Mouse (Mus musculus): ENCODE results near the gene 4833420G17Rik. TPM values are rescaled to one million over a fixed set of nuclear protein-coding genes. Genes with fewer than 3 reads are reported as not detected.

4833420G17Rik gene
- 90.3 and 92.9 TPM in 2 replicates for polyA plus RNA-seq (2016; fragmentation: Nextera tagmentation; extraction: Ambion mirVana)

DNA sequence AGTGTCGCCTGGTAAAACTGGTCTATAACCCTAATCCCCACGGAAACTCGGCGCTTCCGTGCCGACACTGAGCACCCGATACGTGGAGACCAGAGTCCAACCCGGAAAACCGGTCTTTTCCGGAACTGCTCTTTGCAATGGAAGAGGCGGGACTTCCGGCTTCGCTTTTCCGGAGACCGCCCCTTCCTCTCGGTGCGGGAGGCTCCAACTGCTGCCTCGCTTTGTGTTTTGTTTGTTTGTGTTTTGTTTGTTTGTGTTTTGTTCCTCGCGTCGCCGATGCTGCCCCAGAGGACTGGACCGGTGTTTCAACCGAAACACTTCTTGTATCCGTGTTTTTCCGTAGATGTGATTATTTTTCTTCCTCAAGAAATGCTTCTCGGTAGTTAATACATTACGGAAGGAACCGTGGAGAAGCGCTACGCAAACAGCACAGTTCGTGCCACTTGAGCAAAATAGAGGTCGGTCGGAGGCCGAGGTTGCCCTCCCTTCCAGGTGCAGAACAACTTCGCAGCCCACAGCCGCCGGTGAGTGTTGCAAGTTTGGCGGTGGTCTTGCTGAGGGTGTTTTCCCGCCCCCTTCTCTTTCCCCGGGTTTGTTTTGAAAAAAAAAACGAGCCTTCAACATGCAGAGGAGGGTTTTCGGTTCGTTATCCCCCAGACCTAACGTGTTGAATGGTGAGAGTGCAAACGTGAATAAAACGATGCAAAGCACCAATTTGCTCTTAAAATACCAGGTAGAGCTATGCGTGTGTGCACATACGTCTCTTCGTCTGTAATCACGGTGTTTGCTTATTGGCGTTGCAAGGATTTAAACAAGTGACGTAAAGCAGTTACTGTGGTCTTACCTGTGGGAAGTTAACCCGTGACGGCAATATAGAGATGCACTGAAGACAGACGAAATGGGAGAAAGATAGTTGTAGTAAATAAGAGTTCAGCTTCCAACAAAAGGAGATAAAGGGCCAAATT is at the start of gene 4833420G17Rik:
4833420G17Rik (plus strand) TSS at position 173 of the 965 bp plus-strand sequence.
- Histone ChIP-seq H3K27me3 (no peaks in the 10 kb centered on the region), H3K9ac (peak within 1 kb of the TSS; percentile 84), H3K27ac (peak within 1 kb of the TSS; percentile 59), H3K4me3 (peak within 1 kb of the TSS; percentile 81), H3K9me3 (no peaks in the 10 kb centered on the region), H3K4me1 (peaks cover 8% of the 10 kb centered on the region), H3K4me2 (replicated peaks) (peak within 1 kb of the TSS; percentile 71), H3K36me3 (peaks cover 27% of the 10 kb centered on the region)
- ATAC-seq (ENCODE audit: insufficient number of reproducible peaks, insufficient read depth, low FRiP score, low TSS enrichment), result peak; percentile 87
- 7% methylated on average over 57 of the region's 57 CpGs for WGBS

DNA sequence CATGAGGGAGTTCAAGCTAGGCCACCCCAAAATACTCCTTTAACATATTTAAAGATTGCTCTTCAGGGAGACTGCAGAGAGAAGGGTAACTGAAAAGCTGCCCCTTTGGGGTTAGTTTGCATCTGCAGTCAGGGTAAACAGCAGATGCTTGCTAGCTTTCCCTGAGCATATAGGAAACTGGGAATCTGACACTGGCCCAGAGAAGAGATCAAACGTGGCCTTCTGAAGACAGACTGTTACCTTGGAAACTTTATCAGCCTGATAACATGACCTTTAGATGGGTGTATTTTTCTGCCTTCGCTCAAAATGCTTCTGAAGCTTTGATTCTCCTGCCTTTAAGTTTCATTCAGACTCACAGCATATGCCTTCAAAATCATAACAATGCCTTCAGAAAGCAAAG is 49.5 kb upstream of the 4833420G17Rik start:
- peaks cover 2% of the 10 kb centered on the region; the same call in 1 of the 2 replicates for H3K4me1 ChIP-seq
- H3K9ac ChIP-seq, result no peak overlapping the region
- H3K9me3 ChIP-seq, result no peaks in the 10 kb centered on the region
- no peak overlapping the region for H3K4me3 ChIP-seq
- H3K4me2 ChIP-seq (replicated peaks), result no peak overlapping the region
- no peak overlapping the region for H3K27ac ChIP-seq
- H3K27me3 ChIP-seq, result no peaks in the 10 kb centered on the region
- 17% methylated on average over 2 of the region's 2 CpGs for WGBS
- no peaks in the 10 kb centered on the region for H3K36me3 ChIP-seq
- no peak for ATAC-seq (ENCODE audit: insufficient number of reproducible peaks, insufficient read depth, low FRiP score, low TSS enrichment)

DNA sequence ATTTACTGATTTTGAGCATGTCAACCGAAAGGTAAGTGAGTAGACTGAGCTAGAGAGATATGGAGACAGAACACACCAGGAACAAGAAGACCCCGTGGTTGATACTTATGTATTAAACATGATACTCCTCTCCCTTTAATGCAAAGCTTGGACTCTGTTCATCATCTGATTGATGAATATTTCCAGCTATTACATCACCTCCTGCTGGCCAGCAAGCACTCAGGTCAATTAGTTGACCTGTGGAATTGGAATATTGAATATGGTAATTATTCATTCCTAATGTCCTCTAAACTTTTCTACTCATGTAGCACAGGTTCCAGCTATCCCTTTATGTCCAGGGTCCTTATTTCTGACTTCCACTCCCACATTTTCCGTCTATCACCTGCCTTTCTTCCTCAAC is 44.1 kb upstream of the 4833420G17Rik start:
- Histone ChIP-seq H3K36me3 (no peaks in the 10 kb centered on the region), H3K4me3 (no peak overlapping the region), H3K4me1 (no peaks in the 10 kb centered on the region), H3K27me3 (no peaks in the 10 kb centered on the region), H3K27ac (no peak overlapping the region), H3K9me3 (no peaks in the 10 kb centered on the region), H3K4me2 (replicated peaks) (no peak overlapping the region), H3K9ac (no peak overlapping the region)
- 85% methylated on average over 3 of the region's 3 CpGs for WGBS
- no peak for ATAC-seq (ENCODE audit: insufficient number of reproducible peaks, insufficient read depth, low FRiP score, low TSS enrichment)

DNA sequence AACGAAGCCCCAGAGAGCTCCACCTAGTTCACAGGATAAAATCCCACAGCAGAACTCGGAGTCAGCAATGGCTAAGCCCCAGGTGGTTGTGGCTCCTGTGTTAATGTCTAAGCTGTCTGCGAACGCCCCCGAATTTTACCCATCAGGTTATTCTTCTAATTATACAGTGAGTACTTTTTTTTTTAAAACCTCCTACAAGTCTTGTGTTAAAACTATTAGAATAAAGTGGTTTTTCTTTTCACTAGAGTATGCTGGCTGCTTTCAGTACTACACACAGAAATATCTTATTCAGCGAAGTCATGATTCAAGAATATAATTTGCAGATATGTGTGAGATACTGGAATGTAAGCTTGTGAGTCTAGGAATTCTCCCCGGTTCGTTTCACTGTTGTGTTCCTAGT is 32.4 kb upstream of the 4833420G17Rik start:
- H3K27me3 ChIP-seq, result no peaks in the 10 kb centered on the region
- no peaks in the 10 kb centered on the region; the same call in 1 of the 2 replicates for H3K36me3 ChIP-seq
- peak overlapping the region; percentile 97 for H3K4me3 ChIP-seq
- H3K9ac ChIP-seq, result peak overlapping the region; percentile 100
- no peak for ATAC-seq (ENCODE audit: insufficient number of reproducible peaks, insufficient read depth, low FRiP score, low TSS enrichment)
- no peaks in the 10 kb centered on the region for H3K9me3 ChIP-seq
- WGBS, result 21% methylated on average over 8 of the region's 8 CpGs
- H3K27ac ChIP-seq, result peak overlapping the region; percentile 100
- H3K4me2 ChIP-seq (replicated peaks), result peak overlapping the region; percentile 70
- H3K4me1 ChIP-seq, result peaks cover 14% of the 10 kb centered on the region

DNA sequence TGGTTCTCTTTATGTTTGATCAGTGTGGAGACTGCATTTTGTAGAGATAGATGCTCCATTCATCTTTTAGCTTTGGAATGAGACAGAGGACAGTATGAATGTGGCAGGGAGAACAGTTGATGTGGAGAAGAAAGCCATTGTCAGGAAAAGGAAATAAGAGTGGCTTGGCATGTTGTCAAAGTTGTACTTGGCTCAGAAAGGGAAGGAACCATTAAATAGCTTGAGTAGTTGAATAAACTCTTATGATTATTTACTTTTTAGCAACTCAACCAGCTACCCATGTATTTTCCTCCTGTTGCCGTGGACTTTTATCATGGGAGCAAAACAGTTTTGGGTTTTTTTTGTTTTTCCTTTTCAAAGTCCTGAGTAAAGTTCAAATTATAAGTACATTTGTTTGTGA is 30.5 kb upstream of the 4833420G17Rik start:
- Histone ChIP-seq H3K27ac (no peak overlapping the region), H3K9me3 (no peaks in the 10 kb centered on the region), H3K4me2 (replicated peaks) (no peak overlapping the region), H3K4me1 (peaks cover 14% of the 10 kb centered on the region), H3K4me3 (no peak overlapping the region), H3K9ac (no peak overlapping the region), H3K36me3 (peaks cover 9% of the 10 kb centered on the region), H3K27me3 (no peaks in the 10 kb centered on the region)
- 80% methylated on average over 1 of the region's 1 CpGs for WGBS
- ATAC-seq (ENCODE audit: insufficient number of reproducible peaks, insufficient read depth, low FRiP score, low TSS enrichment), result no peak

DNA sequence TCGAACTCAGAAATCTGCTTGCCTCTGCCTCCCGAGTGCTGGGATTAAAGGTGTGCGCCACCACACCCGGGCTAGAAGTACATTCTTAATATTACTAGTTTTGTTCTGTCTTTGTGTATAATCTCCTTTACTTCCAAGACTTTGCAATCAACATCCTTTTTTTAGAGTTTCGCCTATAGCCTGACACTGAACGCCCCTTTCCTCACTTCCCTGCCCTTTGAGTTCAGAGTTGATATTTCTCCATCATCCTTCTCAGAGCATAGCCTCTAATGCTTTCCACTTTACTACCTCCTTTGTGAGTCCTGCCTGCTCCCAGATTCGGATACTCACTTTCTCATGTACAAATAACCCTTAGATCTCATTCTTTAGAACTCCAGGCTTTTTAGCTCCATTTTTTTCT is 28.2 kb upstream of the 4833420G17Rik start:
- Histone ChIP-seq H3K36me3 (peaks cover 21% of the 10 kb centered on the region), H3K9ac (no peak overlapping the region)
- 92% methylated on average over 7 of the region's 7 CpGs for WGBS

DNA sequence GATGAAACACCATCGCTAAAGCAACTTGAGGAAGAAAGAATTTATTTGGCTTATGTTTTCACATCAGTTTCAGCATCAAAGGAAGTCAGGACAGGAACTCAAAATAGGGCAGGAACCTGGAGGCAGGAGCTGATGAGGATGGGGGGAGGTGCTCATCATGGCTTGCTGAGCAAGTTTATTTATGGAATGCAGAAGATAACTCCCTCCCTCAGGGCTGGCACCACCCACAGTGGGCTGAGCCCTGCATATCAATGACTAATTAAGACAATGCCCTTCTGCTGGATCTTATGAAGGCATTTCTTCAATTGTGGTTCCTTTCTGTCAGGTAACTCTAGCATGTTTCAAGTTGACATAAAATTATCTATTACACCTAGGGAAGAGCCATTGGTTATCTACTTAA is 20.3 kb upstream of the 4833420G17Rik start:
- Histone ChIP-seq H3K4me3 (no peak overlapping the region), H3K9me3 (no peaks in the 10 kb centered on the region), H3K36me3 (peaks cover 60% of the 10 kb centered on the region), H3K4me2 (replicated peaks) (no peak overlapping the region), H3K27ac (no peak overlapping the region), H3K27me3 (no peaks in the 10 kb centered on the region), H3K9ac (no peak overlapping the region), H3K4me1 (no peaks in the 10 kb centered on the region)
- no peak for ATAC-seq (ENCODE audit: insufficient number of reproducible peaks, insufficient read depth, low FRiP score, low TSS enrichment)
- WGBS, result 85% methylated on average over 1 of the region's 1 CpGs

More for the DNA sequence above, 28.2 kb upstream of the 4833420G17Rik start:
- Histone ChIP-seq H3K9me3 (no peaks in the 10 kb centered on the region), H3K4me1 (peaks cover 14% of the 10 kb centered on the region), H3K4me2 (replicated peaks) (no peak overlapping the region), H3K4me3 (no peak overlapping the region), H3K27me3 (no peaks in the 10 kb centered on the region), H3K27ac (no peak overlapping the region)
- no peak for ATAC-seq (ENCODE audit: insufficient number of reproducible peaks, insufficient read depth, low FRiP score, low TSS enrichment)

DNA sequence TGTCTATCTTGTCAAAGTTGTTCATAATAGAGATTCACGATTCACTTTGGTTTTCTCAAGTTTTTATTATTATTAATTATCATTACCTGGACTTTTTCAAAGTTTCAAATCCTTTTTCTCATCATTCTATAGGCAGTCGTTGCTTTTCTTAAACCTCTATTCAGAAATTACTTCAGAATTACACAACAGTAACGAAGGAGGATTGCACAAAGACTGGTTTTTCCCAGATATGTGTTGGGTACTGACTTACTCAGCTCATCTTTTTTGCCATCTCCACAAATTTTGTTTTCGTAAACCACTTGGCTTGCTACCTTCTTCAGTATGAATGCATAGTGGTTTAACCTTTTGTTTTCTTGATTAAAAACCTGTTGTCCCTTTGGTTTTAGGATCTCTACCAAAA is 9.0 kb upstream of the 4833420G17Rik start:
- no peak for ATAC-seq (ENCODE audit: insufficient number of reproducible peaks, insufficient read depth, low FRiP score, low TSS enrichment)
- H3K4me3 ChIP-seq, result no peak overlapping the region
- H3K4me1 ChIP-seq, result no peaks in the 10 kb centered on the region
- H3K36me3 ChIP-seq, result peaks cover 44% of the 10 kb centered on the region
- no peak overlapping the region for H3K4me2 ChIP-seq (replicated peaks)
- 90% methylated on average over 4 of the region's 4 CpGs for WGBS
- no peaks in the 10 kb centered on the region for H3K27me3 ChIP-seq
- no peak overlapping the region for H3K27ac ChIP-seq
- no peaks in the 10 kb centered on the region for H3K9me3 ChIP-seq
- no peak overlapping the region for H3K9ac ChIP-seq

DNA sequence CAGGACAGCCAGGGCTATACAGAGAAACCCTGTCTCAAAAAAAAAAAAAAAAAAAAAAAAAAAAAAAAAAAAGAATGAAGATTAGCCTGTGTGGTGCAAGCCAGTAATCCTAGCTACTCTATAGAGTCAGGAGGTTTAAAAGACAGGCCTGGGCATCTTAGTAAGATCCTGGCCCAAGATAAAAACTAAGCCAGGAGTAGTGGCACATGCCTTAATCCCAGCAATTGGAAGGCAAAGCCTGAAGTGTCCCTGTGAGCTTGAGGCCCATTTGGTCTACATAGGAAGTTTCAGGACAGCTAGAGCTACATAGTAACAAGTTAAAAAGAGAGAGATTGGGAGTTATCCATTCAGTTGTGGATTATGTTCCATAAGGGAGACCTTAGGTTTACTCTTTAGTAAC is 7.5 kb upstream of the 4833420G17Rik start:
- no peaks in the 10 kb centered on the region for H3K9me3 ChIP-seq

DNA sequence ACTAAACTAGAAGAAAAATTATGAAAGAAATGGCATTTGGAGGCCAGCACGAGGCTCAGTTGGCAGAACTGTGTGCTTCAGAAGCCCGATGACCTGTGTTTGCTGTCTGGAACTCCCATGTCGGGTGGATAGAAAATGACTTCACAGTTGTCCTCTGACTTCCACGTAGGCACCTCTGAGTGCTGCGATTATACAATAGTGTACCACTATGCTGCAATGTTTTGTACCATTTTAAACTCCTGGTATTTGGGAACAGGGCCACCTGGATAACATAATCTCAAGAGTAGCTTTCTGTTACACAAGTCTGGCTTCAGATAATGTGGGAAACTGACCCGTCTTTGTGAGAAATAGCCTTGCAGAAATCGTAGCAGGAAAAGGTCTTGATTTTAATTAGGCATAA is 6.2 kb upstream of the 4833420G17Rik start:
- Histone ChIP-seq H3K4me1 (no peaks in the 10 kb centered on the region), H3K9ac (no peak overlapping the region), H3K4me2 (replicated peaks) (no peak overlapping the region), H3K9me3 (no peaks in the 10 kb centered on the region), H3K27ac (no peak overlapping the region), H3K36me3 (peaks cover 32% of the 10 kb centered on the region), H3K27me3 (no peaks in the 10 kb centered on the region), H3K4me3 (no peak overlapping the region)
- ATAC-seq (ENCODE audit: insufficient number of reproducible peaks, insufficient read depth, low FRiP score, low TSS enrichment), result no peak
- 94% methylated on average over 7 of the region's 7 CpGs for WGBS

More for the DNA sequence above, 7.5 kb upstream of the 4833420G17Rik start:
- no peak overlapping the region for H3K27ac ChIP-seq
- H3K27me3 ChIP-seq, result no peaks in the 10 kb centered on the region
- H3K4me1 ChIP-seq, result no peaks in the 10 kb centered on the region
- H3K9ac ChIP-seq, result no peak overlapping the region
- no peak for ATAC-seq (ENCODE audit: insufficient number of reproducible peaks, insufficient read depth, low FRiP score, low TSS enrichment)
- peaks cover 45% of the 10 kb centered on the region for H3K36me3 ChIP-seq
- no peak overlapping the region for H3K4me2 ChIP-seq (replicated peaks)
- no peak overlapping the region for H3K4me3 ChIP-seq

DNA sequence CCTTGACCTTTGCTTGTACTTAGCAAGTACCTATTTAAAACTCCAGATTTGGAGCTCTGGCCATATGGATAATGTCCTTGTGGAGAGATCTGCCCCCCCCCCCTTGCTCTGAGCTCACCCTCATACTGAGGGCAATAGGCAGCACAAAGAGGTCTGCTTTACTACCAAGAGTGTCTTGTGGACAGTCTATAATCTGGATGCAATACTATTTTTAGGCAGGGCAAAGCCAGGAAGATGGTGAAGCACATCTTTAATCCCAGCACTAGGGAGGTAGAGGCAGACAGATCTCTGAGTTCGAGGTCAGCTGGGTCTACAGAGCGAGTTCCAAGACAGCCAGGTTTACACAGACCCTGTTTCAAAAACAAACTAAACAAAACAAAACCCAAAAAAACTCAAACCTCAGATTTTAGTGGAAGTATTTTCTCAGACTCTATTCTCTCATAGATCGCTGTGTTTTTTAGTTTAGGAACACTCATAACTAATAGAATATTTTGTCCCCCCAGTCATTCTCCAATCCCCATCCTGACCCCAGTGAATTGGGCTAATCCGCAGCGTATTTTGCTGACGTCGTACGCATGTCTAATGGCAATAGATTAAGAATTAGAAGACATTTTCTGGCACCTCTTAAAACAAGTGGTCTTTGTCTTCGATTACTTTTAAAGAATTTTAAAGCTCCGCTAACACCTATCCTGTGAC is 520 bp upstream of the 4833420G17Rik start:
- H3K36me3 ChIP-seq, result peaks cover 20% of the 10 kb centered on the region

More for the DNA sequence above, 520 bp upstream of the 4833420G17Rik start:
- peak overlapping the region; percentile 51 for H3K4me2 ChIP-seq (replicated peaks)
- ATAC-seq (ENCODE audit: insufficient number of reproducible peaks, insufficient read depth, low FRiP score, low TSS enrichment), result peak; percentile 53; the same call in 1 of the 2 replicates
- peak overlapping the region; percentile 84 for H3K9ac ChIP-seq
- peak overlapping the region; percentile 81 for H3K4me3 ChIP-seq
- H3K9me3 ChIP-seq, result no peaks in the 10 kb centered on the region
- no peaks in the 10 kb centered on the region for H3K27me3 ChIP-seq
- H3K27ac ChIP-seq, result peak overlapping the region; percentile 59
- 12% methylated on average over 10 of the region's 10 CpGs for WGBS
- peaks cover 8% of the 10 kb centered on the region for H3K4me1 ChIP-seq
